Mouse (Mus musculus) gastrocnemius, adult 18-20 months (tissue): ENCODE measurements around the gene Pcsk1n. TPM values are rescaled to one million over a fixed set of nuclear protein-coding genes. Genes with fewer than 3 reads are reported as not detected.
A peak's percentile ranks its signal among the peaks of the same experiment; 100 is the strongest.
"Not testable (repeated sequence)": the region's sequence is repeated elsewhere in the genome, so short reads cannot be mapped to it uniquely, and the experiment has no call there.

Experiments
- DNase-seq: peaks from one replicate; pipeline ENCODE4 v3.0.0; 2021; ENCODE audit warnings: low spot score
- long read RNA-seq, 2 experiments: library from polyadenylated mRNA; stranded (forward); transcript quantifications; one replicate each; pipeline ENCODE4 v2.0.0; 2021
- total RNA-seq, 2 experiments: library from RNA; stranded (reverse); gene quantifications; 2 replicates each; pipeline ENCODE4 v1.2.3; 2021

Pcsk1n gene
- total RNA-seq = not detected
- long read RNA-seq, experiment 1 = 0 reads
- long read RNA-seq, experiment 2, partial matches to known transcripts = 0 of 1 reads
- long read RNA-seq, experiment 2, other reads (novel, unspliced or antisense) = 1 of 1 reads

GRCm38 (mm10) chrX:7919601-7920383 is at the start of gene Pcsk1n:
Gene Pcsk1n (plus strand): TSS chrX:7919822.
- DNase-seq = no peak

GRCm38 (mm10) chrX:7869826-7870225 is 49.8 kb upstream of the Pcsk1n start:
- no peak for DNase-seq

GRCm38 (mm10) chrX:7878007-7878419 is 41.6 kb upstream of the Pcsk1n start, which contains the start of gene Pim2:
Gene Pim2 (plus strand): TSS chrX:7878262.
- DNase-seq = peak; percentile 70

GRCm38 (mm10) chrX:7878495-7878894 is 41.1 kb upstream of the Pcsk1n start:
- no peak for DNase-seq

GRCm38 (mm10) chrX:7879819-7880218 is 39.8 kb upstream of the Pcsk1n start:
- DNase-seq = peak; percentile 51

- peak; percentile 91 for DNase-seq
Measured at GRCm38 (mm10) chrX:7883841-7884567, 35.6 kb upstream of the Pcsk1n start, which contains the start of gene Slc35a2. Gene Slc35a2 (plus strand): TSS chrX:7884028.

GRCm38 (mm10) chrX:7898211-7898610 is 21.4 kb upstream of the Pcsk1n start:
- no peak for DNase-seq

GRCm38 (mm10) chrX:7898880-7899874 is 20.4 kb upstream of the Pcsk1n start, which contains the start of the genes Pqbp1 and Timm17b:
Gene Pqbp1 (minus strand): TSS chrX:7899269.
Gene Timm17b (plus strand): TSS chrX:7899357.
- DNase-seq = peak; percentile 86

GRCm38 (mm10) chrX:7904441-7904840 is 15.2 kb upstream of the Pcsk1n start:
- no peak for DNase-seq

- no peak for DNase-seq
Measured at GRCm38 (mm10) chrX:7907735-7908134, 11.9 kb upstream of the Pcsk1n start, which contains the start of gene Gm10491. Gene Gm10491 (minus strand): TSS chrX:7907835.

- DNase-seq = not testable (repeated sequence)
Measured at GRCm38 (mm10) chrX:7909242-7909641, 10.4 kb upstream of the Pcsk1n start, which contains the start of gene Gm10490. Gene Gm10490 (plus strand): TSS chrX:7909542.

- DNase-seq = no peak
Measured at GRCm38 (mm10) chrX:7910473-7910872, 9.1 kb upstream of the Pcsk1n start.

- DNase-seq = not testable (repeated sequence)
Measured at GRCm38 (mm10) chrX:7915669-7916068, 4.0 kb upstream of the Pcsk1n start.

- not testable (repeated sequence) for DNase-seq
Measured at GRCm38 (mm10) chrX:7917960-7918359, 1.7 kb upstream of the Pcsk1n start.

GRCm38 (mm10) chrX:7922032-7922431 is 2.4 kb downstream of the Pcsk1n start:
- no peak for DNase-seq

GRCm38 (mm10) chrX:7926266-7926665 is 6.6 kb downstream of the Pcsk1n start:
- DNase-seq = no peak

- no peak for DNase-seq
Measured at GRCm38 (mm10) chrX:7927116-7927515, 7.5 kb downstream of the Pcsk1n start.

GRCm38 (mm10) chrX:7928270-7928790 is 8.7 kb downstream of the Pcsk1n start, which contains the start of gene Eras:
Gene Eras (minus strand): TSS chrX:7928607.
- no peak for DNase-seq

- DNase-seq = no peak
Measured at GRCm38 (mm10) chrX:7936874-7937273, 17.3 kb downstream of the Pcsk1n start.

- no peak for DNase-seq
Measured at GRCm38 (mm10) chrX:7937667-7938066, 18.0 kb downstream of the Pcsk1n start.
